Mouse (Mus musculus) embryonic facial prominence, embryonic 11.5 days (tissue): ENCODE measurements around the gene Intu. TPM values are rescaled to one million over a fixed set of nuclear protein-coding genes. Genes with fewer than 3 reads are reported as not detected.

ENCODE experiments used
- ATAC-seq: fragments of 200-750 bp; cut with Nextera tagmentation; replicated peaks from 2 replicates; pipeline ENCODE4 v1.8.0; 2017; ENCODE audit warnings: low read depth; ENCODE audit not compliant: insufficient number of reproducible peaks, low FRiP score, low TSS enrichment
- DNase-seq: peaks from one replicate; pipeline ENCODE4 v3.0.0-alpha.2; 2015; ENCODE audit warnings: low spot score
- H3K27ac ChIP-seq: fragments of 300-500 bp; sonication (generic); replicated peaks from 2 replicates; pipeline ENCODE4 v1.5.1; 2014; ENCODE audit warnings: mild to moderate bottlenecking, low read depth, low read length, control low read depth
- H3K27me3 ChIP-seq: fragments of 300-500 bp; sonication (generic); 2 replicates; pipeline ENCODE4 v1.6.1; 2014; ENCODE audit warnings: mild to moderate bottlenecking, low read length, moderate library complexity, mixed read lengths; ENCODE audit not compliant: control insufficient read depth, insufficient read depth
- H3K36me3 ChIP-seq: fragments of 300-500 bp; sonication (generic); replicated peaks from 2 replicates; pipeline ENCODE4 v1.6.1; 2014; ENCODE audit warnings: low read depth, mild to moderate bottlenecking, low read length, moderate library complexity, mixed read lengths; ENCODE audit not compliant: control insufficient read depth, insufficient read depth
- H3K4me1 ChIP-seq: fragments of 300-500 bp; sonication (generic); 2 replicates; pipeline ENCODE4 v1.6.1; 2014; ENCODE audit warnings: low read length, mixed read lengths; ENCODE audit not compliant: control insufficient read depth, insufficient read depth
- H3K4me2 ChIP-seq: fragments of 300-500 bp; sonication (generic); 2 replicates; pipeline ENCODE4 v1.6.1; 2014; ENCODE audit warnings: low read depth, mild to moderate bottlenecking, control low read depth, low read length, moderate library complexity
- H3K4me3 ChIP-seq: fragments of 300-500 bp; sonication (generic); 2 replicates; pipeline ENCODE4 v1.5.1; 2014; ENCODE audit warnings: low read depth, low read length, control low read depth
- H3K9ac ChIP-seq: fragments of 300-500 bp; sonication (generic); replicated peaks from 2 replicates; pipeline ENCODE4 v1.6.1; 2014; ENCODE audit warnings: mild to moderate bottlenecking, control low read depth, low read length
- H3K9me3 ChIP-seq: fragments of 300-500 bp; sonication (generic); replicated peaks from 2 replicates; pipeline ENCODE4 v1.6.1; 2016; ENCODE audit warnings: mild to moderate bottlenecking, low read length, inconsistent platforms, mixed read lengths; ENCODE audit not compliant: control insufficient read depth
- WGBS: fragments of 180-500 bp; shearing (Covaris S2); extraction: QIAGEN DNeasy Blood & Tissue Kit; methylation state at CpG from one replicate; pipeline ENCODE4 v1.1.7; 2014; 5-methylcytosine and 5-hydroxymethylcytosine counted together
- polyA plus RNA-seq: library from polyadenylated mRNA; unstranded; fragments of >200 nt; fragmentation: Nextera tagmentation; extraction: Ambion mirVana; gene quantifications from 2 replicates; pipeline ENCODE4 v1.2.1, GENCODE M21; 2014

Gene Intu
- polyA plus RNA-seq, 1 experiment from 2014 or later: 7.1 TPM

DNA sequence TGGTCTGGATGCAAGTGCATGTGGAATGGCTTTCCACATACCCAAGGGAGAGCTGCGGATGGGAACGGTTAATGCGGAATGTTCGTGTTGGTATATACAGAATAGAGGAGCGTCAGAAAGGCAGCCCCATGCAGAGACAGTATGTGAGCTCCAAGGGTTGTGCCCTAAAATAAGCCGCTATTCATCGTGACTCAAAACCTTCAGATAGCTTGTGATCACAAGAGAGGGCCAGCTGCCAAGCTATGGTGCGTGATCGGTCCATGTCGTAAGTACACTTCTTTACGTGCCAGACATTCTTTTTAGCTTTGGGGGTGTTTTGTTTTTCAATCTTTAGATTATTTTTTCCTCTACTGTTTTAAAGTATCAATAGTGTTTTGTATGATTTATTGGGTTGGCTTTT lies 124.5 kb downstream of the Intu start:
- WGBS: 90% methylated on average over 11 of the region's 11 CpGs
- ATAC-seq (no peak), DNase-seq (no peak)
- H3K4me2 ChIP-seq: no peak overlapping the region
- H3K4me1 ChIP-seq: no peaks in the 10 kb centered on the region
- H3K4me3 ChIP-seq: no peak overlapping the region
- H3K36me3 ChIP-seq: no peaks in the 10 kb centered on the region; the same call in 1 of the 2 replicates
- no peaks in the 10 kb centered on the region for H3K9me3 ChIP-seq
- no peak overlapping the region for H3K27ac ChIP-seq
- H3K27me3 ChIP-seq: no peaks in the 10 kb centered on the region
- no peak overlapping the region for H3K9ac ChIP-seq

DNA sequence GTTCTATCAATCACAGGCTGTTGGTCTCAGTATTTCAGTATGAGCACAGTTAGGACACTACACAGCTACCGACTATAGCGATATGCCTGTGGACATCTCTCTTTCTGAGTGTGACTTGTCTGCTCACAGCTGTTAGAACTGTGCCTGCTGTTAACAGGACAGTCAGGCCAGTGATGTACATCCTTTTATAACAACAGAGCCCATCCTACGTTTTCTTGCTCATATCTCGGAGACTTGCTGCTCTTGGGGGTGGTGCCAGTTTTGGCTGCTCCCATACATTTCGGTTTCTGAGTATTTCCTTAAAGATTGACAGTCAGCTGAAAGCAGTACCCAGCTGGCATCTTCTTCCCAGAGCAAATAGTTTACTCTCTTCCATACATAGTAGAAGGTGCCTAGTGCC lies 125.3 kb downstream of the Intu start:
- ATAC-seq: no peak
- H3K27ac ChIP-seq: no peak overlapping the region
- no peak overlapping the region for H3K4me3 ChIP-seq
- no peaks in the 10 kb centered on the region for H3K9me3 ChIP-seq
- H3K27me3 ChIP-seq: no peaks in the 10 kb centered on the region
- H3K4me1 ChIP-seq: no peaks in the 10 kb centered on the region
- H3K36me3 ChIP-seq: no peaks in the 10 kb centered on the region; the same call in 1 of the 2 replicates
- H3K4me2 ChIP-seq: no peak overlapping the region
- 91% methylated on average over 5 of the region's 5 CpGs for WGBS
- H3K9ac ChIP-seq: no peak overlapping the region
- no peak for DNase-seq

DNA sequence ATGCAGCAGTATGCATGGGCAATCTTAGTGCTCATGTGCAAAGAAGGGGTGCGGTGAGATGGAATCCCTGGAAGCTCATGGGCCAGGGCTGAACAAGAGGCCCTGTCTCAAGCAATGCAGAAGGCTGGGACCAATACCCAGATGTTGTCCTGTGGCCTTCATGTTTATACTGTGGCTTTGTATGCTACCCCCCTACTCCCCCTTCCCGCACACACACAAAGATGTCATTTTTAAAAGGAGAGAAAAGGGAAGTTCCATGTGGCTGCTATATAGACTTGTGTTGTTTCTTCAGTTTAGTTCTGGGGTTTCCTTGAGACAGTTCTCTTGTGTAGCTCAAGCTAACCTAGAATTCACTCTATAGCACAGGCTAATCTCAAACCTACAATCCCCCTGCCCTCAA lies 129.1 kb downstream of the Intu start:
- Histone ChIP-seq H3K9me3 (no peaks in the 10 kb centered on the region), H3K9ac (no peak overlapping the region), H3K4me1 (no peaks in the 10 kb centered on the region), H3K4me3 (no peak overlapping the region), H3K27me3 (no peaks in the 10 kb centered on the region), H3K27ac (no peak overlapping the region), H3K4me2 (no peak overlapping the region), H3K36me3 (no peaks in the 10 kb centered on the region)
- 95% methylated on average over 2 of the region's 2 CpGs for WGBS
- DNase-seq (no peak), ATAC-seq (no peak)

DNA sequence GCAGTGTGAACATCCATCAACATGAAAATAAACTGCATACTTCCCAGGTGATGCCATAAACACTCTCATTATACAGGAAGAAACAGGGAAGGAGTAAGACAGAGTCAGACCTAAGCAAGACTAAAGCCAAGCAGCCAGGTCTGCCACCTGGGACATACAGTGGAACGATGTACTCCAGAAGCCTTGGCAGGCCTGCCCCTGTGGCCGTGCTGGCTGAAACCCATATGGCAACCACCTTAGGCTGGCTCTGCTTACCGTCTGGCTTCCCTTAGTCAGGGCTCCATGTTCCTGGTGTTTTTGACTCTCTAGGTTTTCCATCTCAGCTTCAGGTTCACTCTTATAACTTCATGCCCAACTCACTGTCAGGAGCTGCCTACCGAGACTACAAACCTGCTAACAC lies 135.0 kb downstream of the Intu start:
- Histone ChIP-seq H3K4me3 (no peak overlapping the region), H3K36me3 (no peaks in the 10 kb centered on the region)
- WGBS: 88% methylated on average over 4 of the region's 4 CpGs

GRCm38 (mm10) chr3:40666861-40667719 lies 136.0 kb downstream of the Intu start:
- no peaks in the 10 kb centered on the region for H3K9me3 ChIP-seq
- H3K4me1 ChIP-seq: no peaks in the 10 kb centered on the region
- no peak overlapping the region for H3K4me3 ChIP-seq
- H3K4me2 ChIP-seq: no peak overlapping the region
- no peak overlapping the region for H3K9ac ChIP-seq
- no peaks in the 10 kb centered on the region for H3K36me3 ChIP-seq
- DNase-seq (no peak), ATAC-seq (no peak)
- H3K27me3 ChIP-seq: no peaks in the 10 kb centered on the region
- no peak overlapping the region for H3K27ac ChIP-seq
- 83% methylated on average over 8 of the region's 8 CpGs for WGBS

More for the DNA sequence above, 135.0 kb downstream of the Intu start:
- ATAC-seq: no peak
- no peak overlapping the region for H3K4me2 ChIP-seq
- no peaks in the 10 kb centered on the region for H3K27me3 ChIP-seq
- no peak overlapping the region for H3K27ac ChIP-seq
- no peak overlapping the region for H3K9ac ChIP-seq
- no peak for DNase-seq
- no peaks in the 10 kb centered on the region for H3K4me1 ChIP-seq
- no peaks in the 10 kb centered on the region for H3K9me3 ChIP-seq

- Histone ChIP-seq H3K4me2 (no peak overlapping the region), H3K9me3 (no peaks in the 10 kb centered on the region), H3K36me3 (no peaks in the 10 kb centered on the region), H3K27ac (no peak overlapping the region), H3K27me3 (no peaks in the 10 kb centered on the region), H3K4me1 (no peaks in the 10 kb centered on the region), H3K9ac (no peak overlapping the region), H3K4me3 (no peak overlapping the region)
- WGBS: 72% methylated on average over 6 of the region's 6 CpGs
- no peak for ATAC-seq
- no peak for DNase-seq
These were observed 137.8 kb downstream of the Intu start for GRCm38 (mm10) chr3:40668889-40669288.

GRCm38 (mm10) chr3:40669395-40669794 lies 138.3 kb downstream of the Intu start:
- 92% methylated on average over 3 of the region's 3 CpGs for WGBS
- Histone ChIP-seq H3K4me1 (no peaks in the 10 kb centered on the region), H3K4me3 (no peak overlapping the region), H3K27me3 (no peaks in the 10 kb centered on the region), H3K9ac (no peak overlapping the region), H3K9me3 (no peaks in the 10 kb centered on the region), H3K27ac (no peak overlapping the region), H3K36me3 (no peaks in the 10 kb centered on the region), H3K4me2 (no peak overlapping the region)
- DNase-seq (no peak), ATAC-seq (no peak)

GRCm38 (mm10) chr3:40673515-40673914 lies 142.4 kb downstream of the Intu start:
- 0 out of 2 replicates have a peak, but pooled peaks have one; percentile 48 for ATAC-seq
- H3K9ac ChIP-seq: no peak overlapping the region
- no peaks in the 10 kb centered on the region for H3K36me3 ChIP-seq
- H3K9me3 ChIP-seq: no peaks in the 10 kb centered on the region
- peak; percentile 7 for DNase-seq
- H3K27me3 ChIP-seq: no peaks in the 10 kb centered on the region
- no peak overlapping the region for H3K4me2 ChIP-seq
- H3K4me1 ChIP-seq: no peaks in the 10 kb centered on the region
- WGBS: 59% methylated on average over 1 of the region's 1 CpGs
- no peak overlapping the region for H3K4me3 ChIP-seq
- no peak overlapping the region for H3K27ac ChIP-seq
